Mouse (Mus musculus) E14TG2a.4 (cell line): ENCODE results near the gene Tprkb.
"Not testable (repeated sequence)": the region's sequence is repeated elsewhere in the genome, so short reads cannot be mapped to it uniquely, and the experiment has no call there.

Experiments
- H3K27me3 ChIP-seq: 2 replicates; pipeline ENCODE4 v1.6.1; 2014; ENCODE audit warnings: low read length, control low read depth; ENCODE audit not compliant: insufficient read depth
- H3K36me3 ChIP-seq: 2 replicates; pipeline ENCODE4 v1.6.1; 2014; ENCODE audit warnings: low read length, control low read depth; ENCODE audit not compliant: insufficient read depth
- H3K4me1 ChIP-seq: replicated peaks from 2 replicates; pipeline ENCODE4 v1.6.1; 2014; ENCODE audit warnings: low read depth, low read length, control low read depth
- H3K4me3 ChIP-seq: replicated peaks from 2 replicates; pipeline ENCODE4 v1.5.1; 2014; ENCODE audit warnings: mild to moderate bottlenecking, low read length
- H3K9me3 ChIP-seq: 2 replicates; pipeline ENCODE4 v1.6.1; 2014; ENCODE audit warnings: low read length, control low read depth
- CTCF ChIP-seq: conservative IDR thresholded peaks from 2 replicates; pipeline ENCODE4 v1.5.1; 2014; ENCODE audit warnings: low read length
- NANOG ChIP-seq: IDR thresholded peaks from 2 replicates; pipeline ENCODE4 v1.6.1; 2014; ENCODE audit warnings: borderline replicate concordance, low read length, mixed read lengths
- POU5F1 ChIP-seq: IDR thresholded peaks from 2 replicates; pipeline ENCODE4 v1.6.1; 2014; ENCODE audit warnings: low read length, borderline replicate concordance

The Tprkb gene

DNA sequence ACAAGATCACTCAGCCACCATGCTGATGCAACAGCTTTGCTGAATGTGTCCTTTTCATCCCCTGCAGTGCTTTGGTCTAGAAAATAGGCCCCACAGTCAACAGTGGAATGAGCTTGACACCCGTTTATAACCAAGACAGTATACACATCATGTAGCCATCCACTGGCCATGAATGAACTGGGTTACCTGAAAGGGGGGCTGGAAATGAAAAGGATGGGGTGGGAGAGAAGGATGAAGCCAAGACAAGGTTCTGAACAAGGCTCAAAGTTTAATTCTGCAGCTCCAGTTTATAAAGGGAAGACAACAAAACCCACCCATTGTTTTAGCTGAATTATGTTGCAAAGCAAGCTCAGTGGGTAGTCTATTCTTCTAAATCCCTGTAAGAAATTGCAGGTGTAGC is 27.4 kb upstream of the Tprkb start:
- Histone ChIP-seq H3K4me1 (peaks cover 7% of the 10 kb centered on the region; the same call in 1 of the 2 replicates), H3K27me3 (no peaks in the 10 kb centered on the region), H3K36me3 (peaks cover 7% of the 10 kb centered on the region; the same call in 1 of the 2 replicates), H3K9me3 (peaks cover 73% of the 10 kb centered on the region), H3K4me3 (no peak overlapping the region)
- TF ChIP-seq NANOG: no peak
- no peak for TF ChIP-seq CTCF
- no peak for TF ChIP-seq POU5F1

DNA sequence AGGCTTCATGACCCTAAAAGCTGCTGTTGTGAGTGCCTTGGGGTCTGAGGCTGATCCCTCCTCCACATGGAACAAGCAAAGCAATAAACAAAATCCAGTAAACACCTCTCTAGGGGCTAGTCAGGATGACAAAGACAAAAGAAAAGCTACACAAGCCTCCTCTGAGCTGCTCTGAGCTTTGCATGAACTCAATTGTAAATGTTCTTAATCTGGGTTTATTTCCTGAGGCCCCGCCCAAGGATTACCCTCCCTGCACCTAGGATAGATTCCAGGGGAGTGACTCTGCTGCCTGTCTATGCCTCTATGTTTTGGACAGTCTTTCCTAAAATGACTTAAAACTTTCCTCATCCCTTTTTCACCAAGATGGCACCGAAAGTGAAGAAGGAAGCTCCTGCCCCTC is 22.7 kb upstream of the Tprkb start:
- H3K4me1 ChIP-seq: peaks cover 7% of the 10 kb centered on the region; the same call in 1 of the 2 replicates
- H3K4me3 ChIP-seq: no peak overlapping the region
- H3K9me3 ChIP-seq: peaks cover 89% of the 10 kb centered on the region
- TF ChIP-seq NANOG: no peak
- H3K36me3 ChIP-seq: peaks cover 7% of the 10 kb centered on the region; the same call in 1 of the 2 replicates
- H3K27me3 ChIP-seq: no peaks in the 10 kb centered on the region

DNA sequence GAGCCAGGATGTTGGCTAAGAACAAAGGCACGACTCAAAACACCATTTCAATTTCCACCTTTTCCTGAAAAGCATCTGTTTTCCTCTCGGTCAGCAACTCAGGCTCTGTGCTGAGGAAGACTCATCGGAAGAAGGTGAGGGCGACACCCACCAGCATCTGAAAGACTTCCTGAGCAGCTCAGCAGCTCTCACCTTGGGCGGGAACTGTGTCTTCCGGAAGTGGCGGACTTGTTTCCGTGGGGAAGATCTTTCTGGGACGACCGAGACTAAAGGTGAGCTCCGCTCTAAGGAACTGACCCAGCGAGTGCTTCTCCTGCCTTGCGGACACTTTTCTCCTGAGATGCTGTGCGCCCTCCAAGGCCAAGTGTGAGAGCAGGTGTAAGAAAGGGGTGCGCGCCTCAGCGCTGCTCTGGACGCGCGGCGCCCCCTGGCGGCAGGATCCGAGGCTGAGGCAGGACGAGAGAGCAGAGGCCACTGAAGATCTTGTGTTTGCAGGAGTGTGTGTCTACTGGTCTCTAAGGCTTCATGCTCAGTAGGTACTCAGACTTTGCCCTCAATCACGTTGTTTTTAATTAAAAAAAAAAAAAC is 16.5 kb upstream of the Tprkb start:
- H3K4me1 ChIP-seq, H3K27me3 ChIP-seq, H3K36me3 ChIP-seq: not testable (repeated sequence)
- Histone ChIP-seq H3K9me3 (peaks cover 46% of the 10 kb centered on the region), H3K4me3 (0 out of 2 replicates have a peak overlapping the region, but pooled peaks have one; percentile 20)

DNA sequence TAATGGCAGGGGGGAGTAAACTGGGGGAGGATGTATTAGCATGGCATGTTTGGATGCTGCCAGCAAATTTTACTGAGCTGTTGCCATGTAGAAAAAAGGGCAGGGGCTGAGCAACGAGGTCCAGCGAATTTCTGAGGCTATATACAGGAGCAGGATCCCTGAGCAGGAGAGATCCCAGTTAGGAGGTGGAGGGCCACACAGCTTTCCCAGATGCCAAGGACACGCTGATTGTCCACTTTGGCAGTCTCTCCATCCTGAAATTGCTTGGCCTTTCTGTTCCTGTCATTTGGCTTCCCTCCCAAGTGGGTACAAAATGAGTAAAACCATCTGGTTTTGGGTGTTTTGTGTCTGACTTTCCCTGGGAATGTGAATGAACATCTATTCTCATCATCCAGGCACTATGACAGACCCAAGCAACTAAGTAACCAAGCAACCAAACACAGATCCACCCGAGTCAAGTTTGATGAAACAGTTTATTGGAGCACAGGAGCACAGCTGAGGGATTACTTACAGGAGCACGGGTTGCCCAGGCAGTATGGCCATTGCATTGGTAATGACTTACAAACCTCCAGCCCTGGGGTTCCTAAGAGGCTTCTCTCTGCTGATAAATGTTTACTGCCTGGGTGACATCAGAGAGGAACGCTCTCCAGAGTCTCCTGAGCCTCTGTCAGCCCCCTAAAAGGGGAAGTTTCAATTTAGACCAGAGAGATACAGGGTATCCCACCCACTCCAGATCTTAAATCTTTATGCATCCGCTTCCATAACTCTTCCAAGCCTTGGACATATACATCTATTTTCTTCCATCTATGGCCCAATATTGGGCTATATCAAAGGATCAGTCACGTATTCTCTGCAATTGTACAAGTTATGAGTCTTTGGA is 12.8 kb upstream of the Tprkb start:
- not testable (repeated sequence) for H3K4me3 ChIP-seq, H3K4me1 ChIP-seq, H3K27me3 ChIP-seq, H3K36me3 ChIP-seq
- peaks cover 11% of the 10 kb centered on the region for H3K9me3 ChIP-seq

DNA sequence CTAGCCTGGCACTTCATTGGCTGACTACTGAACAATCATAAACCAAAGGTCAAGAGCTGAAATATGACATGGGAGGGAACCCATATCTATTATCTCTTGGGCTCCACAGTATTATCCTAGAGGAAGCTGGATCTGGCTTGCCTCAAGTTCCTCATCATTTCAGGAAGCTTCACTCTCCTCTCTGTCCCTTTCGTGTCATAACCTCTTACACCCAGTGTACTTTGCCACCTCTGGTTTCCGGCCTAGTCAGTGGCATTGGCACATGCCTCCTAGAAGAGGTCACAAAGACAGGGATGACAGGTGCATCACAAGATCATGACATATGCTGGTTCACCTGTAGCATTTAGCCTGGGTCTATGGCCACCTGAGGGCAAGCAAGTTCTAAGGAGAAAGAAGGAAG is 9.4 kb upstream of the Tprkb start:
- Histone ChIP-seq H3K4me1 (peaks cover 5% of the 10 kb centered on the region; the same call in 1 of the 2 replicates), H3K27me3 (no peaks in the 10 kb centered on the region; the same call in 1 of the 2 replicates), H3K9me3 (no peaks in the 10 kb centered on the region), H3K4me3 (no peak overlapping the region), H3K36me3 (no peaks in the 10 kb centered on the region)
- TF ChIP-seq CTCF (no peak), POU5F1 (no peak), NANOG (no peak)

DNA sequence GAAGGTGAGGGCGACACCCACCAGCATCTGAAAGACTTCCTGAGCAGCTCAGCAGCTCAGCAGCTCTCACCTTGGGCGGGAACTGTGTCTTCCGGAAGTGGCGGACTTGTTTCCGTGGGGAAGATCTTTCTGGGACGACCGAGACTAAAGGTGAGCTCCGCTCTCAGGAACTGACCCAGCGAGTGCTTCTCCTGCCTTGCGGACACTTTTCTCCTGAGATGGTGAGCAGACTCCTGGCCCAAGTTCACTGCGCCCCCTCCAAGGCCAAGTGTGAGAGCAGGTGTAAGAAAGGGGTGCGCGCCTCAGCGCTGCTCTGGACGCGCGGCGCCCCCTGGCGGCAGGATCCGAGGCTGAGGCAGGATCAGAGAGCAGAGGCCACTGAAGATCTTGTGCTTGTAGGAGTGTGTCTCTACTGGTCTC is 7.0 kb upstream of the Tprkb start, which contains the start of gene Nat8f4:
Gene Nat8f4 (minus strand): TSS at position 243 of the 420 bp plus-strand sequence.
- peak; percentile 10; the same call in 1 of the 2 replicates for TF ChIP-seq CTCF
- H3K36me3 ChIP-seq, H3K9me3 ChIP-seq, H3K4me1 ChIP-seq, H3K27me3 ChIP-seq: not testable (repeated sequence)
- peak within 1 kb of the TSS; percentile 73 for H3K4me3 ChIP-seq

DNA sequence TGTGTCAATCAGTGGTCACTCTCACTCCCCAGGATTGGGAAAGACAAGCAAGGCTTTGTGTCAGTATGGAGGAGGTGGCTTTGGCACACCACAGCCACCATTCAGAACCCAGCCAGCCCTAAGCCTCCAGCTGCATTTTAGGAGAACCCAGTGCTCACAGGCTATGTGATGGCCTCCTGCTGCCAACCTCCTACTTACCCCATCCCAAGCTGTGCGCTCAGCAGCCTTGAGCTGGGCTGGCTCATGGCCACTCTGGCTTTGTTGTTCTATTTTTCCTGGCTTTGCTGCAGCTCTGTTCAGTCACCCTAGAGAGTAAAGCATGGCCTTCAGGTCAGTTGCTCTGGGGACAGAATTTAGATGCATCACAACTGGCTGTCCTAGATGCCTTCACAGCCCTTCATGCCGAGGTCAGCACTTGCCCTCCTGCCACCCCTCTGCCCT is 4.7 kb upstream of the Tprkb start:
- H3K27me3 ChIP-seq, H3K9me3 ChIP-seq, H3K4me1 ChIP-seq, H3K36me3 ChIP-seq, H3K4me3 ChIP-seq: not testable (repeated sequence)

DNA sequence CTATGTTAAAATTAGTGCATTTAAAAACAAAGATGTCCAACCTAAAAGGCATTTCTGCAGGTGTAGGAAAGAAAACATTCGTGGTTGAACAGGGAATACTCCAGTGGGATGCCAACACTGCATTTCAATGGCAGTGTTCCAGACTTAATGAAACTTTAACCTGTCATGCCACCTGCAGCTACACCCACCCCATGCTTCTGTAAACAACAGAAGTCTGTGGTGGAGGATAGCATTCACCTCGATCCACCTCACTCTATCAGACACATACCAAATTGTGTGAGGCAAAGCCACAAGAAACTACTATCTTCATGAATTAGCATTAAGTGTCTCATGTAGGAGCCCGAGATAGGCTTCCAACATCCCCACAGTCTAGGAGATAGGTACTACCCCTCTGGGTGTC is 3.3 kb upstream of the Tprkb start:
- TF ChIP-seq CTCF: no peak
- no peak for TF ChIP-seq NANOG
- no peak for TF ChIP-seq POU5F1

DNA sequence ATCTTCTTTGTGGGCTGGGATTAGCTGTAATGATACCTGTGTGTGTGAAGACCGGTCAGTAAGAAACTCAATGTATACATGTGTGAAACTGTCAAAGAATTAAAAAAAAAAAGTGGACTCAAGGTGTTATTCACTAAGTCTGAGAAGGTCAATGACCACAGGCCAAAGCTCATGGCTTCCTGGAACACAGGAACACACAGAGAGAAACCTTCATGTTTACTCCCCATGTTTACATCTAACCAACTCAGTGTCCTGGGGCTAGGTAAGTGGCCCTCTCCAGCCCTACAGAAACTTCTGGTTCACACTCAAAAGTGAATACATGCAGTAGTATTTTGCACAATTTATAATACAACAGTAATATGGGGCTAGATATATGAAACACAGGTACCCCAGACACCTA is 2.0 kb upstream of the Tprkb start:
- TF ChIP-seq POU5F1 (no peak), CTCF (no peak), NANOG (no peak)
- no peaks in the 10 kb centered on the region for H3K9me3 ChIP-seq

More for the DNA sequence above, 3.3 kb upstream of the Tprkb start:
- Histone ChIP-seq H3K9me3 (no peaks in the 10 kb centered on the region), H3K4me3 (no peak overlapping the region), H3K36me3 (no peaks in the 10 kb centered on the region), H3K27me3 (peaks cover 3% of the 10 kb centered on the region; the same call in 1 of the 2 replicates), H3K4me1 (peaks cover 5% of the 10 kb centered on the region; the same call in 1 of the 2 replicates)

More for the DNA sequence above, 2.0 kb upstream of the Tprkb start:
- no peak overlapping the region for H3K4me3 ChIP-seq
- peaks cover under 1% of the 10 kb centered on the region; the same call in 1 of the 2 replicates for H3K4me1 ChIP-seq
- H3K36me3 ChIP-seq: no peaks in the 10 kb centered on the region
- peaks cover 3% of the 10 kb centered on the region; the same call in 1 of the 2 replicates for H3K27me3 ChIP-seq
